Mouse (Mus musculus) forebrain, embryonic 11.5 days (tissue): Measurements from ENCODE around the gene Tcf20. TPM values are rescaled to one million over a fixed set of nuclear protein-coding genes. Genes with fewer than 3 reads are reported as not detected.
"Not testable (repeated sequence)": the region's sequence is repeated elsewhere in the genome, so short reads cannot be mapped to it uniquely, and the experiment has no call there.

Experiments
- ATAC-seq: fragments of 200-750 bp; cut with Nextera tagmentation; replicated peaks from 2 replicates; pipeline ENCODE4 v1.8.0; 2017; ENCODE audit warnings: moderate TSS enrichment; ENCODE audit not compliant: low FRiP score
- DNase-seq: peaks from one replicate; pipeline ENCODE4 v3.0.0-alpha.2; 2017; ENCODE audit warnings: low spot score
- H3K27ac ChIP-seq: fragments of 300-500 bp; sonication (generic); 2 replicates; pipeline ENCODE4 v1.5.1; 2014; ENCODE audit warnings: low read depth, low read length
- H3K27me3 ChIP-seq: fragments of 300-500 bp; sonication (generic); 2 replicates; pipeline ENCODE4 v1.6.1; 2014; ENCODE audit warnings: mild to moderate bottlenecking, low read length, mixed read lengths; ENCODE audit not compliant: control insufficient read depth, insufficient read depth
- H3K36me3 ChIP-seq: fragments of 300-500 bp; sonication (generic); 2 replicates; pipeline ENCODE4 v1.6.1; 2014; ENCODE audit warnings: mild to moderate bottlenecking, low read length, moderate library complexity, mixed read lengths; ENCODE audit not compliant: control insufficient read depth, insufficient read depth
- H3K4me1 ChIP-seq: fragments of 300-500 bp; sonication (generic); replicated peaks from 2 replicates; pipeline ENCODE4 v1.6.1; 2014; ENCODE audit warnings: low read length, mixed read lengths; ENCODE audit not compliant: control insufficient read depth, insufficient read depth
- H3K4me2 ChIP-seq: fragments of 300-500 bp; sonication (generic); 2 replicates; pipeline ENCODE4 v1.6.1; 2014; ENCODE audit warnings: low read depth, mild to moderate bottlenecking, low read length, moderate library complexity, mixed read lengths; ENCODE audit not compliant: severe bottlenecking
- H3K4me3 ChIP-seq: fragments of 300-500 bp; sonication (generic); 2 replicates; pipeline ENCODE4 v1.5.1; 2014; ENCODE audit warnings: low read depth, low read length
- H3K9ac ChIP-seq: fragments of 300-500 bp; sonication (generic); 2 replicates; pipeline ENCODE4 v1.6.1; 2014; ENCODE audit warnings: low read length
- H3K9me3 ChIP-seq: fragments of 300-500 bp; sonication (generic); 2 replicates; pipeline ENCODE4 v1.6.1; 2016; ENCODE audit warnings: low read length, mixed read lengths; ENCODE audit not compliant: control insufficient read depth
- WGBS: fragments of 180-500 bp; shearing (Covaris S2); extraction: QIAGEN DNeasy Blood & Tissue Kit; methylation state at CpG from one replicate; pipeline ENCODE4 v1.1.7; 2014; 5-methylcytosine and 5-hydroxymethylcytosine counted together
- polyA plus RNA-seq: library from polyadenylated mRNA; unstranded; fragments of >200 nt; fragmentation: Nextera tagmentation; extraction: Ambion mirVana; gene quantifications from 2 replicates; pipeline ENCODE4 v1.2.1, GENCODE M21; 2014

The Tcf20 gene
- polyA plus RNA-seq, 1 experiment from 2014 or later = 12.6 TPM

DNA sequence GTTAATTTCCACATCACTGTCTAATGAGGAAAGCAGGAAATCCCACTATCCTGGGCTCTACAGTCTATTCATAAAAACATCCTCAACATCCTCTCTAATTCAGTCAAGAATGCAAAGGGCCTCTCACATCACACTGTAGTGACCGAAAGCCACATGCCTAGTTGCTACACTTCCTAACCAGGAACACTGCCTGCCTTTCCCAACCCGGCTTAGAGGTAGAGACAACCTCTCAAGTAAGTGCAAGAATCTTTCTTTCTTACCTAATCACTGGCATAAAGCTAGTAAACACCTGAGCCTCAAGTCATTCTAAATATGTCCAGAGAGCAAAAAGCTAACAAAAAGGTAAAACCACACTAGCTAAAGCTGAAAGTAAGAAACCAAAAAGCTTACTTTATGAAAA is 110.8 kb downstream of the Tcf20 start:
- no peak overlapping the region for H3K27ac ChIP-seq
- no peak for ATAC-seq
- no peak overlapping the region for H3K4me3 ChIP-seq
- H3K36me3 ChIP-seq = no peaks in the 10 kb centered on the region
- no peak overlapping the region for H3K4me2 ChIP-seq
- WGBS = 87% methylated on average over 2 of the region's 2 CpGs
- H3K9ac ChIP-seq = no peak overlapping the region
- DNase-seq = no peak
- H3K9me3 ChIP-seq = no peaks in the 10 kb centered on the region
- H3K4me1 ChIP-seq = no peaks in the 10 kb centered on the region
- no peaks in the 10 kb centered on the region for H3K27me3 ChIP-seq

DNA sequence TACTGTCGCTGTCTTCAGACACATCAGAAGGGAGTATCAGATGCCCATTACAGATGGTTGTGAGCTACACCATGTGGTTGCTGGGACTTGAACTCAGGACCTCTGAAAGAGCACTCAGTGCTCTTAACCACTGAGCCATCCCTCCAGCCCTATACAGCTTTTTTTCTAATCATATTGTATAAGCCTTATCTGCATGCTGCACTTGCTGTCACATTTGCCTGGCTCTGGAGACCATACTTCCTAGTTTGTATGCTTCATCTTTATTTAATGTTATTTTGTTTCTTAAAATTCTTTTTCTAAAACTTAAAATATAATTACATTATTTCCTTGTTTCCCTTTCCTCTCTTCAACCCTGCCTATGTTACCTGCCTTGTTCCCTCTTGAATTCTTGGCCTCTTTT is 115.6 kb downstream of the Tcf20 start:
- WGBS = 93% methylated on average over 1 of the region's 1 CpGs
- H3K27ac ChIP-seq = no peak overlapping the region
- no peaks in the 10 kb centered on the region for H3K9me3 ChIP-seq
- ATAC-seq = no peak
- H3K9ac ChIP-seq = no peak overlapping the region
- no peaks in the 10 kb centered on the region for H3K4me1 ChIP-seq
- no peaks in the 10 kb centered on the region for H3K36me3 ChIP-seq
- H3K4me2 ChIP-seq = no peak overlapping the region
- no peaks in the 10 kb centered on the region for H3K27me3 ChIP-seq
- no peak overlapping the region for H3K4me3 ChIP-seq
- no peak for DNase-seq

DNA sequence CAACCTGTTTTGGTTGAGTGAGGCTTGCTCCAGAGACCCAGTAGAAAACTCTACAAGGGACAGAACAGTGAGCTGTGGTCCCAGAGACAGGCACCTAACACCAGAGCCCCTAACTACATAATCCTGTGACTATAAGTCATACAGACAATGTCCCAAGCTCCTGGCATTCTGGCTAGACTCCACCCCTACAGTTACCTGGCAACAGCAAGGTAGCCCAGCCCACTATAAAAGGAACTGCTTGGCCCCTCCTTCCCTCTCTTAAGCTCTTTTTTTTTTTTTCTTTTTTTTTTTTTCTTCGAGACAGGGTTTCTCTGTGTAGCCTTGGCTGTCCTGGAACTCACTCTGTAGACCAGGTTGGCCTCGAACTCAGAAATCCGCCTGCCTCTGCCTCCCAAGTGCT is 121.4 kb downstream of the Tcf20 start:
- WGBS = 91% methylated on average over 3 of the region's 3 CpGs
- H3K4me3 ChIP-seq, H3K36me3 ChIP-seq, H3K27ac ChIP-seq, H3K27me3 ChIP-seq, H3K9me3 ChIP-seq, H3K4me1 ChIP-seq, H3K9ac ChIP-seq, ATAC-seq, DNase-seq, H3K4me2 ChIP-seq: not testable (repeated sequence)

DNA sequence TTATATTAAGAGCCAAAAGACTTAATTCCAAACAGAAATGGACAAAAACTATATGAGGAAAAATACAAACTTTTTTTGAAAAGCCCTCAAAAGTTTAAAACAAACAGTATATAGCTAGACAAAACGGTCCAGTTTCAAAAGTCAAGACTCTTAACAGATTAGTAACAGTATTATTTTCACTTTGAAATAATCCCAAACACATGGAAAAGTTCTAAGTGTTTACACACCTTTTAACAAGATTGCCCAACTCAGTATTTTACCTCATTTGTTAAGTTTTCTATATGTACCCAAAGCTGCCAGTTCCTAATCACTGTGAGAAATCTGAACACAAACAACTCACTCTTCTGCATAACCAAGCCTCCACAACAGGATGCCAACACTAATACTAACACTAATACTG is 124.0 kb downstream of the Tcf20 start:
- ATAC-seq (no peak), DNase-seq (no peak)
- WGBS = 90% methylated on average over 1 of the region's 1 CpGs

DNA sequence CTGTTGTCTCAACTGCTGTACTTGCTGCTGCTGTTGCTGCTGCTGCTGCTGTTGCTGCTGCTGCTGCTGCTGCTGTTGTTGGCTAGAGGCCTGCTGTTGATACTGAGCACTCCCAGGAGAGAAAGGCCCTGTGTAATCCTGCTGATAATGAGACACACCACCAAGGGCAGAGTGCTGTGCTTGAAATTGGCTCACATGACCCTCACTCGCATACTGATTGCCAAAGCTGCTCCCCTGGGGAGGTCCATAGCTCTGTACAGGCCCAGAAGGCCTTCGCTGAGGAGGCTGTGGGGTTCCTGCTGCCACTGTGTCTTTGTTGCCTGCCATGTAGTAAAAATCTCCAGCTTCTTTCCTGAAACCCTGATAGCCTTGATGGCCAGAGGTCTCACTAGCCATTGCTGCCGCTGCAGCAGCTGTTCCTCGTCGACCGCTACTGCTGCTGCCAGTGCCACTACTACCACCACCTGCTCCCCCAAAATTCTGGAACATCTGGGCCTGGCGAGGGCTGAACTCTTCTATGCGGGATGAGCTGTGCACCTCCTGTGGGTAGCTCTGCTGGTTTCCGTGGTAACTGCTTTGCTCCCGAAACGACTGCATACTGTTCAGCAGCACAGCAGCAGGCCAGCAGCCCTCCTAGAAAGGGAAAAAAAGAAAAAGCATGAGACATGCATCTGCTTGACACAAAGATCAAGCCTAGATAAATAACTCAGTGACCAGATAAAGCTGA is 130.9 kb downstream of the Tcf20 start:
- ATAC-seq = peak; percentile 55; the same call in 1 of the 2 replicates
- H3K9me3 ChIP-seq = no peaks in the 10 kb centered on the region
- DNase-seq = no peak
- WGBS = 45% methylated on average over 11 of the region's 11 CpGs
- peaks cover 8% of the 10 kb centered on the region; the same call in 1 of the 2 replicates for H3K36me3 ChIP-seq
- H3K27ac ChIP-seq = peak overlapping the region; percentile 70
- peaks cover 6% of the 10 kb centered on the region for H3K4me1 ChIP-seq
- H3K4me2 ChIP-seq = no peak overlapping the region
- H3K4me3 ChIP-seq = no peak overlapping the region
- H3K9ac ChIP-seq = no peak overlapping the region
- no peaks in the 10 kb centered on the region for H3K27me3 ChIP-seq

More for the DNA sequence above, 124.0 kb downstream of the Tcf20 start:
- Histone ChIP-seq H3K4me1 (no peaks in the 10 kb centered on the region), H3K4me3 (no peak overlapping the region), H3K36me3 (no peaks in the 10 kb centered on the region), H3K27me3 (no peaks in the 10 kb centered on the region), H3K9me3 (no peaks in the 10 kb centered on the region), H3K27ac (no peak overlapping the region), H3K4me2 (no peak overlapping the region), H3K9ac (no peak overlapping the region)

DNA sequence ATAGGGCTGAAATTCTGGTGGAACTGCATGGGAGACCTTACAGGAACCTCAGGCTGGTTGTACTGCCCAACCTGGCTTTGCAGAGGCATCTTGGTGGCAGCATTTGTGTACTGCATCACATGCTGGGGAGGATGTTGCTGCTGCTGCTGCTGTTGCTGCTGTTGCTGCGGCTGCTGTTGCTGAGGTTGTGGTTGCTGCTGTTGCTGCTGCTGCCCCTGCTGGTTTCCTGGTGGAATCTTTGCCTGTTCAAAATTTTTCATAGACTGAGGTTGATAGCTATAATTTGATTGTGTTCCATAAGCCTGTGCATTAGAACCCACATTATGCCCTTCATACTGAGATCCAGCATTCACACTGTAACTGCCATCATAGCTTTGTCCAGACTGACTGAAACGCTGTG is 131.6 kb downstream of the Tcf20 start:
- no peak overlapping the region for H3K9ac ChIP-seq
- peaks cover 8% of the 10 kb centered on the region; the same call in 1 of the 2 replicates for H3K36me3 ChIP-seq
- no peak overlapping the region for H3K4me3 ChIP-seq
- H3K9me3 ChIP-seq = no peaks in the 10 kb centered on the region
- DNase-seq = no peak
- H3K4me2 ChIP-seq = no peak overlapping the region
- no peaks in the 10 kb centered on the region for H3K27me3 ChIP-seq
- no peak for ATAC-seq
- no peak overlapping the region for H3K27ac ChIP-seq
- 94% methylated on average over 2 of the region's 2 CpGs for WGBS
- peaks cover 6% of the 10 kb centered on the region for H3K4me1 ChIP-seq

DNA sequence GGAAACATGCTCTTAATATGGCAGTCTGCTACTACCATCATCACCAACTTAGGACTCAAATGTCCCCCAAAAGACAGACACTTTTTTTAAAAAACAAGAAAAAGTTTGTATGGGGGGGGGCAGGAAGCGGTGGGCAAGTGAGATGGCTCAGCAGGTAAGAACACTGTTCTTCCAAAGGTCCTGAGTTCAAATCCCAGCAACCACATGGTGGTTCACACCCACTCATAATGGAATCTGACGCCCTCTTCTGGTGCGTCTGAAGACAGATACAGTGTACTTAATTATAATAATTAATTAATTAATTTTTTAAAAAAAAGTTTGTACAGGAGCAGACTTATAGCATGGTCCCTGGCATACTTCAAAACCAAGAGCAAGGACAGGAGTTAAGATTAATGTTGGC is 148.5 kb downstream of the Tcf20 start:
- Histone ChIP-seq H3K27ac (no peak overlapping the region), H3K9ac (no peak overlapping the region), H3K36me3 (no peaks in the 10 kb centered on the region; the same call in 1 of the 2 replicates), H3K4me2 (no peak overlapping the region), H3K4me1 (no peaks in the 10 kb centered on the region), H3K9me3 (no peaks in the 10 kb centered on the region), H3K4me3 (no peak overlapping the region), H3K27me3 (no peaks in the 10 kb centered on the region)
- ATAC-seq (no peak), DNase-seq (no peak)
- WGBS = 96% methylated on average over 3 of the region's 3 CpGs

DNA sequence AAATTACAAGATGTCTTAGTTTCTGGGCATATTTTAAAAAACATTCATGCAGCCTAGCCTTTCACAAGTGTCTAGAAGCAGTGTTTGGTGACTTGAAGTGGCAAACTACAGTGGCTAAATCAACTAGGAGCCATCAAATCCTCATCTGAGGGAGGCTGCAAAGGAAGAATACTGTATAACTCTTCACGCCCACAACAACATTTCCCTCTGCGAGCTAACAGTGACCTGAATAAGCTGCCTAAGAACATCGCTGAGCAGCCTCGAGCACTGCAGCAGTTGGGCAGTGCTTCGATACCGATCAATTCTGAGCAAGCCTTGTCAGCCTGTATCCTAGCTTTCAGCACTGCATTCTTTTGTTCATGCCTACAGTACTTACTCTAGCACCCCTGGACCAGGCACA is 157.8 kb downstream of the Tcf20 start:
- Histone ChIP-seq H3K9me3 (no peaks in the 10 kb centered on the region), H3K36me3 (no peaks in the 10 kb centered on the region), H3K27ac (no peak overlapping the region), H3K4me3 (no peak overlapping the region), H3K9ac (no peak overlapping the region), H3K4me2 (no peak overlapping the region), H3K4me1 (no peaks in the 10 kb centered on the region), H3K27me3 (no peaks in the 10 kb centered on the region)
- no peak for DNase-seq
- 92% methylated on average over 6 of the region's 6 CpGs for WGBS
- no peak for ATAC-seq

DNA sequence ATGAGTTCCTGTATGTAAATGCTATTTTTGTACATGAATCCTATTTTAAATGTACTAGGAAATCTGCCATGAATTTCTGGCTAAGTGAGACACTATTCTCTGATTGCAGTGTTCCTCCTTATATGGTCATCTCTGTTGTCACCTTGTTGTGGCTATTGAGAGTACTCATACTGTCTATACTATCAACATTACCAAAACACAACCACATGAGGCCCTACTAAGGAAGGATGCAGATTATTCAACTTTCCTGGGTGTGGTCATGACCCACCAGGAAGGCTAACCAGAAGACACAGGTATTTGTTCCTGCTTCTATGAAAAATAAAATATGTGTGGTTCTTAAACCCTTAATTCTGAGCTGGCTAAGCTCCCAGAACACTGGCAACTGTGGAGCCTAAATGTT is 161.8 kb downstream of the Tcf20 start:
- Histone ChIP-seq H3K4me3 (no peak overlapping the region), H3K4me1 (peaks cover 2% of the 10 kb centered on the region; the same call in 1 of the 2 replicates), H3K27me3 (no peaks in the 10 kb centered on the region), H3K27ac (no peak overlapping the region), H3K9ac (no peak overlapping the region), H3K4me2 (no peak overlapping the region), H3K9me3 (no peaks in the 10 kb centered on the region), H3K36me3 (no peaks in the 10 kb centered on the region)
- no peak for DNase-seq
- no peak for ATAC-seq
